Mouse (Mus musculus) bone marrow macrophage, adult 2 months (primary cell): ENCODE results near the gene Gpm6a. TPM values are rescaled to one million over a fixed set of nuclear protein-coding genes. Genes with fewer than 3 reads are reported as not detected.
"Not testable (repeated sequence)": the region's sequence is repeated elsewhere in the genome, so short reads cannot be mapped to it uniquely, and the experiment has no call there.

Source experiments
- H3K27ac ChIP-seq: 2 replicates; pipeline ENCODE4 v1.5.1; 2012; ENCODE audit warnings: low read depth, low read length; ENCODE audit not compliant: insufficient read depth
- H3K4me1 ChIP-seq: 2 replicates; pipeline ENCODE4 v1.6.1; 2012; ENCODE audit warnings: low read length; ENCODE audit not compliant: control insufficient read depth, insufficient read depth
- H3K4me3 ChIP-seq: 2 replicates; pipeline ENCODE4 v1.5.1; 2012; ENCODE audit warnings: mild to moderate bottlenecking, low read length, moderate library complexity; ENCODE audit not compliant: insufficient read depth
- CTCF ChIP-seq: IDR thresholded peaks from 2 replicates; pipeline ENCODE4 v1.5.1; 2012; ENCODE audit warnings: low read depth, mild to moderate bottlenecking, low read length, moderate library complexity
- POLR2A ChIP-seq: IDR thresholded peaks from 2 replicates; pipeline ENCODE4 v1.6.1; 2012; ENCODE audit warnings: mild to moderate bottlenecking, low read depth, low read length, borderline replicate concordance
- polyA plus RNA-seq: library from polyadenylated mRNA; stranded (reverse); fragments of >200 nt; gene quantifications from 2 replicates; pipeline ENCODE4 v1.2.4, GENCODE M21; 2012; ENCODE audit not compliant: missing spikeins, insufficient read depth, insufficient read length

Gpm6a gene
- polyA plus RNA-seq, 1 experiment = not detected

DNA sequence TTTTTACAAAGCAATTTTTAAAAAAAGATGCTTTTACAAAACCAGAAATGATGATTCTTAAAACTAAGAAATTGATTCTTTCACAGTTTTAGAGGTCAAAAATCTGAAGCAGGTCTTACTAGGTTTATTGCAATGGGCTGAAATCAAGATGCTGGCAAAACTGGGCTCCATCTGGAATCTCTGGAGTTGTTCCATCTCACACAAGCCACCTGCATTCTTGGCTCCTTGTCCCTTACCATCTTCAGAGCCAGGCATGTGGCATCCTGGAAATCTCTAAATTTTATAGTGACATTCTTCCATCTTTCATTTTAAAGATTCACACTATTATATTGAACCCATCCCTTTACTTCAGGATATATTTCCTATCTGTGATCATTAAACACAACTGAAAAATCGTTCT is 88.3 kb downstream of the Gpm6a start:
- Histone ChIP-seq H3K4me3 (no peak overlapping the region), H3K4me1 (no peaks in the 10 kb centered on the region), H3K27ac (no peak overlapping the region)
- TF ChIP-seq CTCF (no peak), POLR2A (no peak)

DNA sequence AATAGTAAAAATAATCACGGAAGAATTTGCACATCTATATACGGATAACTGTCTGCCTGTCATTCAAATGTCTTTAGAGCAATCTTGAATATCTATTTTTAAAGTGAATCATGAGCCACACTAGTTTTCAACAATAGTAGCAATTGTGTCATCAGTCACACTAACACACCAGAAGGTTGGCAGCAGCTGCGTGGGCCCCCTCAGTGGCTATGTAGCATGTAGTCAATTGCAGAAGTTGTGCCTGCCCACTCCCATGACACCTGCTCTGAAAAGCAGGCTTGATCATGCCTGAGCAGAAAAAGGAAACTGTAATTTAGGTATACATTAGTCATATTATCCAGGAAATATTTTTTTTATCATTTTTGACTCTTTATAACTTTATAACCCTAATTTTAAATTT is 93.8 kb downstream of the Gpm6a start:
- TF ChIP-seq CTCF = no peak
- TF ChIP-seq POLR2A = no peak
- no peaks in the 10 kb centered on the region for H3K4me1 ChIP-seq
- no peak overlapping the region for H3K4me3 ChIP-seq
- no peak overlapping the region for H3K27ac ChIP-seq

DNA sequence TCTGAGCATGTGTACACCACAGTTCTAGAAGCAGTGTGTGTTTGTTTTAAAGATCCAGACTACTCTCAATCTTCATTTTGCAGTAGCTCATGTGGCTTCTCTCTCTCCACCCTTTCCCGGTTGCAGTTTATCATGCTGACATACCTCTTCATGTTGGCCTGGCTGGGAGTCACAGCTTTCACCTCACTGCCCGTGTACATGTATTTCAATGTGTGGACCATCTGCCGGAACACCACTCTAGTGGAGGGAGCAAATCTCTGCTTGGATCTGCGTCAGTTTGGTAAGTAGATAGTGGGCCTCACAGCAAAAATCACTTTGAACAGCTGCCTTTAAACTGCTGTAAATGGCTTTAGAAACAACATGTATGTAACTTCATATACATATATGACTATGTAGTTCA is 95.3 kb downstream of the Gpm6a start:
- H3K4me1 ChIP-seq = no peaks in the 10 kb centered on the region
- no peak for TF ChIP-seq POLR2A
- no peak for TF ChIP-seq CTCF
- H3K4me3 ChIP-seq = no peak overlapping the region
- H3K27ac ChIP-seq = no peak overlapping the region

DNA sequence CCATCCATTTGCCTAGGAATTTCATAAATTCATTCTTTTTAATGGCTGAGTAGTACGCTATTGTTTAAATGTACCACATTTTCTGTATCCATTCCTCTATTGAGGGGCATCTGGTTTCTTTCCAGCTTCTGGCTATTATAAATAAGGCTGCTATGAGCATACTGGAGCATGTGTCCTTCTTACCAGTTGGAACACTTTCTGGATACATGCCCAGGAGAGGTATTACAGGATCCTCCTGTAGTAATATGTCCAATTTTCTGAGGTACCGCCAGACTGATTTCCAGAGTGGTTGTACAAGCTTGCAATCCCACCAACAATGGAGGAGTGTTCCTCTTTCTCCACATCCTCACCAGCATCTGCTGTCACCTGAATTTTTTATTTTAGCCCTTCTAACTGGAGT is 114.2 kb downstream of the Gpm6a start:
- H3K27ac ChIP-seq, H3K4me1 ChIP-seq, H3K4me3 ChIP-seq: not testable (repeated sequence)

DNA sequence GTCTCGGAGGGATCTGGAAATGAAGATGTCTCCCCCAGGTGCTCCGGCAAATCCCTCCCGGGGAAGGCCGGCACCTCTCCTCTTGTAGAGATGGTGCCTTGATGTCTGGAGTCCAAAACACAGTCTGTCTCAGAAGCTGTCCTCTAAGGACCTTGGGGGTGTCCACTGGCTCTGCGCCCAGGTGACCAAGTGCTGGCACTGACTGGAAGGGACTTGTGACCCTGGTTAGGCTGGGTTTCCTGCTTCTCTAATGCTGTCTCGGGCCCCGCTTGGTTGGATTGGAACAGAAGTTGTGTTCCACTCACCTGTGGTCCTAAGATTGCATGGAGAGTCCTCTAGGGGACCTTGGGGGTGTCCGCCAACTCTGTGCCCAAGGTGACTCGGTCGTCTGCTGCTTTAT is 118.8 kb downstream of the Gpm6a start:
- no peak overlapping the region for H3K4me3 ChIP-seq
- TF ChIP-seq CTCF = no peak
- TF ChIP-seq POLR2A = no peak
- H3K4me1 ChIP-seq = no peaks in the 10 kb centered on the region
- no peak overlapping the region for H3K27ac ChIP-seq

DNA sequence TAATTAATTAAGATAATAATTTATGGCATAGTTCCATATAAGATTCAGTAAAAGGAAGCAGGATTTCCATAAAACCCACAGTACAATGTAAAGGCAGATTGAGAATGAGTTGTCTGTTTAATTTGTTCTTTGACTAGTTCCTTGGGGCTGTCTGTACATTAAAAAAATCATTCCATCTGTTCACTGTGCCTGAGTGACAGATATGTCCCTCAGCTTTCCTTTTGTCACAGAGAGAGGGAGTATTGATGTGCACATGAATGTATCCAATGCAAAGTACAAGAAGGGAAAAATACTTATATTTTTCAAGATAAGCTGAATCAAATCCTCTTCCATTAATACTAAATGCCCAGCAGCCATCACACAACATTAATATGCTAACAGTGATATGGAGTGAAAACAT is 147.6 kb downstream of the Gpm6a start:
- Histone ChIP-seq H3K4me1 (no peaks in the 10 kb centered on the region), H3K4me3 (no peak overlapping the region), H3K27ac (no peak overlapping the region)
- TF ChIP-seq POLR2A (no peak), CTCF (no peak)

DNA sequence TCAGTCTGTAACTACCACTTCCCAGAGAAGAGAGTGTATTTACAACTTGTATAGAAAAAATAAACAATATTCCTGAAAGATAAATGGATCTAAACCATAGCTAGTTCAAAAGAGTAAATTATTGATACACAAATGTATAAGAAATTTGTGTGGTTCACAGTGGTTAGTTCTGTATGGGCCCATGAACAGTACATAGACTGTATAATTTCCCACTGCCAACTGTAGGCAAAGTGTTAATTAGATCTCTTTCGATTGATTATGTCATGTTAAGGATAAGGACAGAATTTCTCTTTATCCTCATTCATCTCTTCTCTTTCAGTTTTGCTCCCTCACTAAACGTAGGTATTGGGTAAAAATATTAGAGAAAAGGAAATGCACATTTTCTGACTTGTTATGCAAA is 148.4 kb downstream of the Gpm6a start:
- Histone ChIP-seq H3K27ac (no peak overlapping the region), H3K4me3 (no peak overlapping the region), H3K4me1 (no peaks in the 10 kb centered on the region)
- TF ChIP-seq CTCF (no peak), POLR2A (no peak)

DNA sequence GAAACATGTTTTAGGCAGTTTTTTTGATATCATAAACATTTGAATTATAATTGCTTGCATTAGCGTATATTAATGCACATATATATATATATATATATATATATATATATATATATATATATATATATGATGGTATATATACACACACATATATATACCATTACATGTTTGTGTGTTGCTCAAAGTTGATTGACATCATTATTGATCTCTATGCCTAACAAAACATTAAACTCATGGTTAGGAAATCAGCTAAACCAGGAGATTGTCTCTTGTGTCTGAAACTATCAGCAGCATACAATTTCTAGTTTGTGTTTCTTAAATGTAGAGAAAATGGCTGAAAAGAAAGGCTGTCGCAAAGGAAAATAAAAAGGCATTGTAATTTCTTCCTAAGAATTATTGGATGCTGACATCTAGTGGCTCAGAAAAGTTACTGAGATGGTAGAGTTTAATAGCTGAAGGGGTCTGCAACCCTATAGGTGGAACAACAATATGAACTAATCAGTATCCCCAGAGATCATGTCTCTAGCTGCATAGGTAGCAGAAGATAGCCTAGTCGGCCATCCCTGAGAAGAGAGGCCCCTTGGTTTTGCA is 149.3 kb downstream of the Gpm6a start:
- Histone ChIP-seq H3K27ac (no peak overlapping the region), H3K4me3 (no peak overlapping the region), H3K4me1 (no peaks in the 10 kb centered on the region)
- no peak for TF ChIP-seq CTCF
- TF ChIP-seq POLR2A = no peak

Other genes starting within 250 kb of the Gpm6a start
- gene Wdr17, start 67.7 kb upstream of the Gpm6a start, polyA plus RNA-seq = not detected in 2 replicates